Mouse (Mus musculus): Measurements from ENCODE around the gene Dll1.

GRCm38 (mm10) chr17:15381092-15381860 lies 4.6 kb upstream of the Dll1 start:
- TF ChIP-seq MAFK (IDR thresholded peaks at IDR 0.05; ENCODE audit: insufficient read depth, low read depth, low read length) (no peak), CHD2 (IDR thresholded peaks at IDR 0.05; ENCODE audit: low read depth, low read length) (no peak), HCFC1 (IDR thresholded peaks at IDR 0.05; ENCODE audit: borderline replicate concordance, insufficient read depth, low read length) (no peak), ZNF384 (IDR thresholded peaks at IDR 0.05; ENCODE audit: low read depth, low read length) (no peak), ZC3H11A (IDR thresholded peaks at IDR 0.05; ENCODE audit: borderline replicate concordance, low read depth, low read length) (no peak)

Measured in ES-E14 (cell line).